Mouse (Mus musculus): ENCODE measurements around the gene Dnpep. TPM values are rescaled to one million over a fixed set of nuclear protein-coding genes. Genes with fewer than 3 reads are reported as not detected.
A peak's percentile ranks its signal among the peaks of the same experiment; 100 is the strongest.

The Dnpep gene
- polyA plus RNA-seq, 1 experiment from 2014 or later = 115 TPM

- ATAC-seq (ENCODE audit: low read depth) (peak; percentile 44; the same call in 1 of the 2 replicates), DNase-seq (ENCODE audit: low spot score) (peak; percentile 85)
- Histone ChIP-seq H3K27ac (replicated peaks; ENCODE audit: low read depth, low read length) (no peak overlapping the region), H3K4me3 (ENCODE audit: low read depth, low read length) (peak overlapping the region; percentile 15; the same call in 1 of the 2 replicates), H3K27me3 (replicated peaks; ENCODE audit: control insufficient read depth, insufficient read depth, low read length) (peaks cover 53% of the 10 kb centered on the region), H3K9me3 (ENCODE audit: control insufficient read depth, low read length) (no peaks in the 10 kb centered on the region), H3K4me2 (ENCODE audit: low read depth, low read length) (no peak overlapping the region), H3K36me3 (ENCODE audit: control insufficient read depth, insufficient read depth, low read length) (no peaks in the 10 kb centered on the region), H3K4me1 (ENCODE audit: control insufficient read depth, insufficient read depth, low read length) (no peaks in the 10 kb centered on the region), H3K9ac (ENCODE audit: low read depth, low read length) (no peak overlapping the region)
- WGBS = 1% methylated on average over 33 of the region's 40 CpGs
These were observed 54.5 kb downstream of the Dnpep start for GRCm38 (mm10) chr1:75262969-75263951.

GRCm38 (mm10) chr1:75261278-75261677 is 56.5 kb downstream of the Dnpep start:
- H3K4me1 ChIP-seq (ENCODE audit: control insufficient read depth, insufficient read depth, low read length) = no peaks in the 10 kb centered on the region
- no peak overlapping the region for H3K9ac ChIP-seq (ENCODE audit: low read depth, low read length)
- DNase-seq (ENCODE audit: low spot score) (no peak), ATAC-seq (ENCODE audit: low read depth) (peak; percentile 41; the same call in 1 of the 2 replicates)
- H3K27ac ChIP-seq (replicated peaks; ENCODE audit: low read depth, low read length) = no peak overlapping the region
- H3K9me3 ChIP-seq (ENCODE audit: control insufficient read depth, low read length) = no peaks in the 10 kb centered on the region
- H3K27me3 ChIP-seq (replicated peaks; ENCODE audit: control insufficient read depth, insufficient read depth, low read length) = peaks cover 49% of the 10 kb centered on the region
- no peak overlapping the region for H3K4me3 ChIP-seq (ENCODE audit: low read depth, low read length)
- no peaks in the 10 kb centered on the region for H3K36me3 ChIP-seq (ENCODE audit: control insufficient read depth, insufficient read depth, low read length)
- no peak overlapping the region for H3K4me2 ChIP-seq (ENCODE audit: low read depth, low read length)

Other genes with a start within 250 kb of the Dnpep start
- gene Nhej1, start 192.8 kb downstream of the Dnpep start, polyA plus RNA-seq (2014; fragmentation: Nextera tagmentation; extraction: Ambion mirVana) = 10.3 and 11.5 TPM in 2 replicates
- 0.08 and 0.13 TPM in 2 replicates for gene Slc23a3, start 184.1 kb downstream of the Dnpep start, polyA plus RNA-seq (2014; fragmentation: Nextera tagmentation; extraction: Ambion mirVana)
- gene Cnppd1, start 175.3 kb downstream of the Dnpep start, polyA plus RNA-seq (2014; fragmentation: Nextera tagmentation; extraction: Ambion mirVana) = 35.9 and 41.4 TPM in 2 replicates
- 49.3 and 51.4 TPM in 2 replicates for gene Retreg2, start 175.2 kb downstream of the Dnpep start, polyA plus RNA-seq (2014; fragmentation: Nextera tagmentation; extraction: Ambion mirVana)
- gene Zfand2b, start 149.3 kb downstream of the Dnpep start, polyA plus RNA-seq (2014; fragmentation: Nextera tagmentation; extraction: Ambion mirVana) = 37.0 and 37.6 TPM in 2 replicates
- 21.7 and 24.5 TPM in 2 replicates for gene Abcb6, start 137.6 kb downstream of the Dnpep start, polyA plus RNA-seq (2014; fragmentation: Nextera tagmentation; extraction: Ambion mirVana)
- 16.8 and 21.8 TPM in 2 replicates for gene Ankzf1, start 125.8 kb downstream of the Dnpep start, polyA plus RNA-seq (2014; fragmentation: Nextera tagmentation; extraction: Ambion mirVana)
- gene Atg9a, start 125.8 kb downstream of the Dnpep start, polyA plus RNA-seq (2014; fragmentation: Nextera tagmentation; extraction: Ambion mirVana) = 31.9 and 32.7 TPM in 2 replicates
- gene Glb1l, start 107.2 kb downstream of the Dnpep start, polyA plus RNA-seq (2014; fragmentation: Nextera tagmentation; extraction: Ambion mirVana) = 13.0 and 17.6 TPM in 2 replicates
- gene Stk16, start 107.2 kb downstream of the Dnpep start, polyA plus RNA-seq (2014; fragmentation: Nextera tagmentation; extraction: Ambion mirVana) = 97.1 and 103 TPM in 2 replicates
- 59.6 and 76.1 TPM in 2 replicates for gene Tuba4a, start 98.1 kb downstream of the Dnpep start, polyA plus RNA-seq (2014; fragmentation: Nextera tagmentation; extraction: Ambion mirVana)
- not detected in 2 replicates for gene A630095N17Rik, start 85.9 kb downstream of the Dnpep start, polyA plus RNA-seq (2014; fragmentation: Nextera tagmentation; extraction: Ambion mirVana)
- gene Dnajb2, start 81.6 kb downstream of the Dnpep start, polyA plus RNA-seq (2014; fragmentation: Nextera tagmentation; extraction: Ambion mirVana) = 20.0 and 21.0 TPM in 2 replicates
- 2.0 and 2.9 TPM in 2 replicates for gene Ptprn, start 53.5 kb downstream of the Dnpep start, polyA plus RNA-seq (2014; fragmentation: Nextera tagmentation; extraction: Ambion mirVana)
- 6.0 and 6.9 TPM in 2 replicates for gene Resp18, start 39.6 kb downstream of the Dnpep start, polyA plus RNA-seq (2014; fragmentation: Nextera tagmentation; extraction: Ambion mirVana)
- gene Des, start 42.3 kb upstream of the Dnpep start, polyA plus RNA-seq (2014; fragmentation: Nextera tagmentation; extraction: Ambion mirVana) = 159 and 218 TPM in 2 replicates
- gene Speg, start 57.3 kb upstream of the Dnpep start, polyA plus RNA-seq (2014; fragmentation: Nextera tagmentation; extraction: Ambion mirVana) = 20.2 and 20.3 TPM in 2 replicates
- gene Gmppa, start 117.9 kb upstream of the Dnpep start, polyA plus RNA-seq (2014; fragmentation: Nextera tagmentation; extraction: Ambion mirVana) = 74.2 and 82.9 TPM in 2 replicates
- gene Asic4, start 132.4 kb upstream of the Dnpep start, polyA plus RNA-seq (2014; fragmentation: Nextera tagmentation; extraction: Ambion mirVana) = 0.16 and 0.18 TPM in 2 replicates
- 65.1 and 66.0 TPM in 2 replicates for gene Chpf, start 161.3 kb upstream of the Dnpep start, polyA plus RNA-seq (2014; fragmentation: Nextera tagmentation; extraction: Ambion mirVana)
- 1.3 and 1.6 TPM in 2 replicates for gene Tmem198, start 161.5 kb upstream of the Dnpep start, polyA plus RNA-seq (2014; fragmentation: Nextera tagmentation; extraction: Ambion mirVana)
- 98.7 and 102 TPM in 2 replicates for gene Obsl1, start 188.5 kb upstream of the Dnpep start, polyA plus RNA-seq (2014; fragmentation: Nextera tagmentation; extraction: Ambion mirVana)
- 5.9 and 9.7 TPM in 2 replicates for gene Inha, start 189.1 kb upstream of the Dnpep start, polyA plus RNA-seq (2014; fragmentation: Nextera tagmentation; extraction: Ambion mirVana)
- gene Stk11ip, start 203.5 kb upstream of the Dnpep start, polyA plus RNA-seq (2014; fragmentation: Nextera tagmentation; extraction: Ambion mirVana) = 13.1 and 15.3 TPM in 2 replicates
- 12.0 and 18.5 TPM in 2 replicates for gene Slc4a3, start 228.3 kb upstream of the Dnpep start, polyA plus RNA-seq (2014; fragmentation: Nextera tagmentation; extraction: Ambion mirVana)